Mouse (Mus musculus) natural killer cell, adult 2 months (primary cell): ENCODE measurements around the gene Cbl.
"Not testable (repeated sequence)": the region's sequence is repeated elsewhere in the genome, so short reads cannot be mapped to it uniquely, and the experiment has no call there.

ENCODE experiments used
- DNase-seq, 2 experiments: peaks; one replicate each; pipeline ENCODE4 v3.0.0; 2022; ENCODE audit warnings: low spot score in 2 of 2

Gene Cbl

GRCm38 (mm10) chr9:44130581-44131275 lies 103.1 kb downstream of the Cbl start:
- peak; percentile 32 to 42 for DNase-seq

GRCm38 (mm10) chr9:44130034-44130433 lies 103.8 kb downstream of the Cbl start:
- DNase-seq: peak; percentile 70 to 73

GRCm38 (mm10) chr9:44129633-44130032 lies 104.2 kb downstream of the Cbl start:
- no peak for DNase-seq

- no peak for DNase-seq
These were observed 106.5 kb downstream of the Cbl start for GRCm38 (mm10) chr9:44127351-44127801.

GRCm38 (mm10) chr9:44126746-44127145 lies 107.1 kb downstream of the Cbl start:
- DNase-seq: no peak

- peak; percentile 74 to 83 for DNase-seq
These were observed 108.1 kb downstream of the Cbl start for GRCm38 (mm10) chr9:44125546-44126428.

GRCm38 (mm10) chr9:44125026-44125425 lies 108.8 kb downstream of the Cbl start:
- DNase-seq: no peak

- no peak for DNase-seq
These were observed 109.5 kb downstream of the Cbl start for GRCm38 (mm10) chr9:44124317-44124716.

- no peak for DNase-seq
These were observed 113.8 kb downstream of the Cbl start for GRCm38 (mm10) chr9:44119948-44120465.

GRCm38 (mm10) chr9:44119011-44119410 lies 114.8 kb downstream of the Cbl start:
- peak in 1 of 2 experiments; percentile 45 for DNase-seq

GRCm38 (mm10) chr9:44116182-44116581 lies 117.7 kb downstream of the Cbl start:
- no peak for DNase-seq

GRCm38 (mm10) chr9:44115599-44115998 lies 118.2 kb downstream of the Cbl start:
- DNase-seq: no peak

GRCm38 (mm10) chr9:44114453-44114852 lies 119.4 kb downstream of the Cbl start:
- no peak for DNase-seq

- DNase-seq: peak; percentile 95 to 96
These were observed 120.6 kb downstream of the Cbl start, which contains the start of the genes Gm49380 and Rnf26 for GRCm38 (mm10) chr9:44113105-44113789. Gm49380 (minus strand) TSS chr9:44113500. Rnf26 (minus strand) TSS chr9:44113517.

GRCm38 (mm10) chr9:44111909-44112308 lies 121.9 kb downstream of the Cbl start:
- DNase-seq: not testable (repeated sequence)

- DNase-seq: peak; percentile 70 to 76
These were observed 124.3 kb downstream of the Cbl start for GRCm38 (mm10) chr9:44109360-44110095.

- no peak for DNase-seq
These were observed 125.4 kb downstream of the Cbl start for GRCm38 (mm10) chr9:44108269-44109055.

- DNase-seq: no peak
These were observed 126.2 kb downstream of the Cbl start for GRCm38 (mm10) chr9:44107557-44108179.

- no peak for DNase-seq
These were observed 126.7 kb downstream of the Cbl start, which contains the start of gene C1qtnf5 for GRCm38 (mm10) chr9:44107110-44107509. C1qtnf5 (plus strand) TSS chr9:44107245.

- no peak for DNase-seq
These were observed 127.3 kb downstream of the Cbl start for GRCm38 (mm10) chr9:44106596-44106995.
